Mouse (Mus musculus): Measurements from ENCODE around the gene C1qtnf2. TPM values are rescaled to one million over a fixed set of nuclear protein-coding genes. Genes with fewer than 3 reads are reported as not detected.

Gene C1qtnf2
- total and polyA plus RNA-seq, 3 experiments, result not detected

GRCm38 (mm10) chr11:43495037-43495436 is 21.0 kb downstream of the C1qtnf2 start:
- H3K4me3 ChIP-seq (ENCODE audit: control insufficient read depth in 1 of 2, insufficient read depth in 1 of 2, low read depth in 2 of 2, low read length in 2 of 2), result 0 out of 4 replicates have a peak overlapping the region, but pooled peaks have one; percentile 3 to 30
- no peaks in the 10 kb centered on the region for H3K79me2 ChIP-seq (ENCODE audit: control insufficient read depth, insufficient read depth, low read length, poor library complexity)
- TF ChIP-seq CTCF (IDR thresholded peaks at IDR 0.05 in 2 of 3, conservative IDR thresholded peaks at IDR 0.05 in 1 of 3; ENCODE audit: control insufficient read depth in 1 of 3, insufficient read depth in 1 of 3, low read depth in 2 of 3, low read length in 3 of 3, poor library complexity in 1 of 3, severe bottlenecking in 1 of 3) (peak in 2 of 3 experiments; percentile 38 to 39; a peak in 4 of 6 replicates), ETS1 (IDR thresholded peaks at IDR 0.05; ENCODE audit: low read depth, low read length) (no peak)
- H3K36me3 ChIP-seq (ENCODE audit: control insufficient read depth in 1 of 2, insufficient read depth in 2 of 2, low read length in 2 of 2), result peaks cover 0 to 7% of the 10 kb centered on the region in 2 experiments; a peak in 2 of 4 replicates
- peak overlapping the region; percentile 7; the same call in 1 of the 2 replicates for H3K9ac ChIP-seq (ENCODE audit: control insufficient read depth, low read depth, low read length, poor library complexity, severe bottlenecking)
- H3K4me1 ChIP-seq (ENCODE audit: control insufficient read depth in 1 of 2, insufficient read depth in 2 of 2, low read length in 2 of 2), result peaks cover 2 to 12% of the 10 kb centered on the region in 2 experiments
- peak; percentile 47 for DNase-seq (ENCODE audit: low read depth, low spot score)
- 0 out of 4 replicates have a peak, but pooled peaks cover 0 to 1% of the 10 kb centered on the region in 2 experiments for H3K27me3 ChIP-seq (ENCODE audit: control insufficient read depth in 1 of 2, insufficient read depth in 2 of 2, low read length in 2 of 2)
- peak overlapping the region; percentile 10; the same call in 1 of the 2 replicates for H3K27ac ChIP-seq (ENCODE audit: control insufficient read depth, low read depth, low read length)
- no peaks in the 10 kb centered on the region for H3K9me3 ChIP-seq (replicated peaks; ENCODE audit: insufficient read depth, low read length)

DNA sequence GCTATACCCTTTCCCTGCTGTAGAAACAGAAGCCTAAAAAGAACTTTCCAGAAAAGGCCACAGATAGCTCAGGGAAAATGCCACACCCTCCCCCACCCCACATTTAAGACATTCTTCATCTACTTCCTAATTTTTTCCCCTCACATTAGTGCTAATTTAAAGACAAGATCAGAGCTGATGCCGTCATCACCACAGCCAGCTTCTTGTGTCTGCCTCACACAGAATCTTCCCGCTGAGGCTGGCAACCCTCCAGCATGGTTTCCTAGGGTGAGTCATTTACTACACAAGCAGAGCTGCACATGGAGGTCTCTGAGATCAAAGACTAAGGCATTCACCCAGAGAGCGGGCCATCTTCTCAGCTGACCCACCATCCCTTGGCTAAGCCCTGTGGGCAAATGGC is 21.5 kb downstream of the C1qtnf2 start:
- Histone ChIP-seq H3K9ac (ENCODE audit: control insufficient read depth, low read depth, low read length, poor library complexity, severe bottlenecking) (no peak overlapping the region; the same call in 1 of the 2 replicates), H3K27ac (ENCODE audit: control insufficient read depth, low read depth, low read length) (peak overlapping the region; percentile 10; the same call in 1 of the 2 replicates), H3K9me3 (replicated peaks; ENCODE audit: insufficient read depth, low read length) (no peaks in the 10 kb centered on the region), H3K27me3 (ENCODE audit: control insufficient read depth in 1 of 2, insufficient read depth in 2 of 2, low read length in 2 of 2) (no peaks in the 10 kb centered on the region), H3K4me3 (ENCODE audit: control insufficient read depth in 1 of 2, insufficient read depth in 1 of 2, low read depth in 2 of 2, low read length in 2 of 2) (0 out of 4 replicates have a peak overlapping the region, but pooled peaks have one; percentile 3 to 30), H3K4me1 (ENCODE audit: control insufficient read depth in 1 of 2, insufficient read depth in 2 of 2, low read length in 2 of 2) (peaks cover 2 to 12% of the 10 kb centered on the region in 2 experiments), H3K36me3 (ENCODE audit: control insufficient read depth in 1 of 2, insufficient read depth in 2 of 2, low read length in 2 of 2) (peaks cover 0 to 7% of the 10 kb centered on the region in 2 experiments; a peak in 2 of 4 replicates), H3K79me2 (ENCODE audit: control insufficient read depth, insufficient read depth, low read length, poor library complexity) (no peaks in the 10 kb centered on the region)
- peak; percentile 97 for DNase-seq (ENCODE audit: low read depth, low spot score)
- no peak for TF ChIP-seq ZC3H11A (IDR thresholded peaks at IDR 0.05; ENCODE audit: low read depth, low read length)
- no peak for TF ChIP-seq MEF2A (IDR thresholded peaks at IDR 0.05; ENCODE audit: extremely low read depth, insufficient replicate concordance, low read depth, low read length, poor library complexity, severe bottlenecking)
- TF ChIP-seq ETS1 (IDR thresholded peaks at IDR 0.05; ENCODE audit: low read depth, low read length), result peak; percentile 93
- no peak for TF ChIP-seq POLR2AphosphoS5 (IDR thresholded peaks at IDR 0.05; ENCODE audit: borderline replicate concordance, low read depth, low read length)
- TF ChIP-seq JUND (IDR thresholded peaks at IDR 0.05; ENCODE audit: low read depth, low read length), result peak; percentile 93
- peak; percentile 64 for TF ChIP-seq MYC (IDR thresholded peaks at IDR 0.05; ENCODE audit: low read depth, low read length)
- TF ChIP-seq HCFC1 (IDR thresholded peaks at IDR 0.05; ENCODE audit: low read depth, low read length), result 0 out of 2 replicates have a peak, but pooled peaks have one; percentile 26
- TF ChIP-seq SIN3A (IDR thresholded peaks at IDR 0.05; ENCODE audit: low read length), result peak; percentile 80
- TF ChIP-seq MAZ (IDR thresholded peaks at IDR 0.05; ENCODE audit: low read depth, low read length), result peak; percentile 27; the same call in 1 of the 2 replicates
- no peak; the same call in 1 of the 2 replicates for TF ChIP-seq ELF1 (IDR thresholded peaks at IDR 0.05; ENCODE audit: low read depth, low read length)
- no peak for TF ChIP-seq POLR2AphosphoS2 (IDR thresholded peaks at IDR 0.05; ENCODE audit: low read length)
- TF ChIP-seq BHLHE40 (IDR thresholded peaks at IDR 0.05; ENCODE audit: borderline replicate concordance, low read depth, low read length), result no peak
- no peak for TF ChIP-seq NELFE (IDR thresholded peaks at IDR 0.05; ENCODE audit: low read depth, low read length)
- peak; percentile 55 to 62 for TF ChIP-seq EP300 (IDR thresholded peaks at IDR 0.05; ENCODE audit: low read depth in 1 of 2, low read length in 2 of 2)
- TF ChIP-seq TAL1 (IDR thresholded peaks at IDR 0.05; ENCODE audit: low read length), result no peak
- peak; percentile 62 for TF ChIP-seq RCOR1 (IDR thresholded peaks at IDR 0.05; ENCODE audit: low read depth, low read length)
- TF ChIP-seq E2F4 (IDR thresholded peaks at IDR 0.05; ENCODE audit: borderline replicate concordance, low read depth, low read length), result no peak
- no peak for TF ChIP-seq UBTF (IDR thresholded peaks at IDR 0.05; ENCODE audit: borderline replicate concordance, insufficient read depth, low read depth, low read length)
- no peak for TF ChIP-seq MYB (IDR thresholded peaks at IDR 0.05; ENCODE audit: low read depth, low read length)
- peak; percentile 31; the same call in 1 of the 2 replicates for TF ChIP-seq GATA1 (IDR thresholded peaks at IDR 0.05; ENCODE audit: low read depth, low read length)
- TF ChIP-seq KAT2A (conservative IDR thresholded peaks at IDR 0.05; ENCODE audit: low read depth, low read length), result no peak
- TF ChIP-seq ZMIZ1 (IDR thresholded peaks at IDR 0.05; ENCODE audit: low read depth, low read length), result no peak
- no peak for TF ChIP-seq SMC3 (IDR thresholded peaks at IDR 0.05; ENCODE audit: low read depth, low read length)
- peak; percentile 60; the same call in 1 of the 2 replicates for TF ChIP-seq MXI1 (IDR thresholded peaks at IDR 0.05; ENCODE audit: low read depth, low read length)
- TF ChIP-seq TBP (IDR thresholded peaks at IDR 0.05; ENCODE audit: low read depth, low read length), result no peak
- TF ChIP-seq MAX (IDR thresholded peaks at IDR 0.05; ENCODE audit: low read length), result peak; percentile 53; the same call in 1 of the 2 replicates
- TF ChIP-seq RAD21 (IDR thresholded peaks at IDR 0.05; ENCODE audit: low read depth, low read length), result no peak
- no peak for TF ChIP-seq CHD1 (IDR thresholded peaks at IDR 0.05; ENCODE audit: low read depth, low read length)
- TF ChIP-seq MAFK (IDR thresholded peaks at IDR 0.05; ENCODE audit: borderline replicate concordance, low read depth, low read length), result no peak
- no peak for TF ChIP-seq USF1 (IDR thresholded peaks at IDR 0.05; ENCODE audit: low read depth, low read length)

Measured in MEL (cell line).